Mouse (Mus musculus) neural tube, embryonic 14.5 days (tissue): Measurements from ENCODE around the gene Fbxo33. TPM values are rescaled to one million over a fixed set of nuclear protein-coding genes. Genes with fewer than 3 reads are reported as not detected.
A peak's percentile ranks its signal among the peaks of the same experiment; 100 is the strongest.

Experiments used
- ATAC-seq: fragments of 200-750 bp; cut with Nextera tagmentation; 2 replicates; pipeline ENCODE4 v1.8.0; 2017; ENCODE audit warnings: low read depth, mild to moderate bottlenecking, moderate TSS enrichment, moderate library complexity
- H3K27ac ChIP-seq: fragments of 300-500 bp; sonication (generic); 2 replicates; pipeline ENCODE4 v1.5.1; 2014; ENCODE audit warnings: low read depth, mild to moderate bottlenecking, control low read depth, low read length, moderate library complexity, mixed read lengths
- H3K27me3 ChIP-seq: fragments of 300-500 bp; sonication (generic); 2 replicates; pipeline ENCODE4 v1.6.1; 2014; ENCODE audit warnings: low read length; ENCODE audit not compliant: control insufficient read depth, insufficient read depth
- H3K36me3 ChIP-seq: fragments of 300-500 bp; sonication (generic); 2 replicates; pipeline ENCODE4 v1.6.1; 2014; ENCODE audit warnings: low read length, mixed read lengths; ENCODE audit not compliant: control insufficient read depth, insufficient read depth
- H3K4me1 ChIP-seq: fragments of 300-500 bp; sonication (generic); 2 replicates; pipeline ENCODE4 v1.6.1; 2014; ENCODE audit warnings: low read length; ENCODE audit not compliant: control insufficient read depth, insufficient read depth
- H3K4me2 ChIP-seq: fragments of 300-500 bp; sonication (generic); 2 replicates; pipeline ENCODE4 v1.6.1; 2014; ENCODE audit warnings: mild to moderate bottlenecking, low read depth, low read length, control low read depth
- H3K4me3 ChIP-seq: fragments of 300-500 bp; sonication (generic); 2 replicates; pipeline ENCODE4 v1.5.1; 2014; ENCODE audit warnings: low read depth, low read length, control low read depth, mixed read lengths
- H3K9ac ChIP-seq: fragments of 300-500 bp; sonication (generic); replicated peaks from 2 replicates; pipeline ENCODE4 v1.6.1; 2014; ENCODE audit warnings: low read depth, mild to moderate bottlenecking, control low read depth, low read length, mixed read lengths
- H3K9me3 ChIP-seq: fragments of 300-500 bp; sonication (generic); 2 replicates; pipeline ENCODE4 v1.6.1; 2016; ENCODE audit warnings: low read length; ENCODE audit not compliant: control insufficient read depth
- WGBS: fragments of 180-500 bp; shearing (Covaris S2); extraction: QIAGEN DNeasy Blood & Tissue Kit; methylation state at CpG from one replicate; pipeline ENCODE4 v1.1.7; 2014; 5-methylcytosine and 5-hydroxymethylcytosine counted together
- microRNA-seq: library from miRNA; unstranded; fragments of <30 nt; microRNA quantifications from one replicate; pipeline ENCODE4, GENCODE M21; 2016
- polyA plus RNA-seq: library from polyadenylated mRNA; unstranded; fragments of >200 nt; fragmentation: Nextera tagmentation; extraction: Ambion mirVana; gene quantifications from 2 replicates; pipeline ENCODE4 v1.2.1, GENCODE M21; 2014

Gene Fbxo33
- polyA plus RNA-seq, 1 experiment from 2014 or later: 11.1 TPM

GRCm38 (mm10) chr12:59188086-59188682 lies 31.3 kb downstream of the Fbxo33 start:
- Histone ChIP-seq H3K4me1 (no peaks in the 10 kb centered on the region), H3K36me3 (peaks cover 24% of the 10 kb centered on the region), H3K27ac (no peak overlapping the region), H3K9me3 (no peaks in the 10 kb centered on the region), H3K4me2 (no peak overlapping the region), H3K9ac (no peak overlapping the region), H3K27me3 (no peaks in the 10 kb centered on the region), H3K4me3 (no peak overlapping the region)
- ATAC-seq: no peak
- WGBS: 86% methylated on average over 12 of the region's 12 CpGs

- Histone ChIP-seq H3K9me3 (no peaks in the 10 kb centered on the region), H3K4me3 (no peak overlapping the region), H3K4me1 (no peaks in the 10 kb centered on the region), H3K4me2 (no peak overlapping the region), H3K27me3 (no peaks in the 10 kb centered on the region), H3K36me3 (peaks cover 13% of the 10 kb centered on the region), H3K9ac (no peak overlapping the region), H3K27ac (no peak overlapping the region)
- WGBS: 80% methylated on average over 3 of the region's 3 CpGs
- peak; percentile 56; the same call in 1 of the 2 replicates for ATAC-seq
These were observed 41.7 kb downstream of the Fbxo33 start for GRCm38 (mm10) chr12:59177814-59178213.

- 87% methylated on average over 4 of the region's 4 CpGs for WGBS
- Histone ChIP-seq H3K27me3 (no peaks in the 10 kb centered on the region), H3K4me1 (no peaks in the 10 kb centered on the region), H3K9me3 (no peaks in the 10 kb centered on the region), H3K4me3 (no peak overlapping the region), H3K36me3 (peaks cover 11% of the 10 kb centered on the region; the same call in 1 of the 2 replicates), H3K9ac (no peak overlapping the region), H3K4me2 (no peak overlapping the region), H3K27ac (no peak overlapping the region)
- no peak for ATAC-seq
These were observed 49.6 kb downstream of the Fbxo33 start for GRCm38 (mm10) chr12:59169935-59170334.

GRCm38 (mm10) chr12:59166557-59166956 lies 53.0 kb downstream of the Fbxo33 start:
- H3K4me2 ChIP-seq: no peak overlapping the region
- H3K9me3 ChIP-seq: no peaks in the 10 kb centered on the region
- no peak overlapping the region for H3K9ac ChIP-seq
- WGBS: 89% methylated on average over 4 of the region's 4 CpGs
- H3K27ac ChIP-seq: no peak overlapping the region
- ATAC-seq: peak; percentile 21; the same call in 1 of the 2 replicates
- H3K36me3 ChIP-seq: peaks cover 11% of the 10 kb centered on the region; the same call in 1 of the 2 replicates
- no peaks in the 10 kb centered on the region for H3K4me1 ChIP-seq
- H3K27me3 ChIP-seq: no peaks in the 10 kb centered on the region
- H3K4me3 ChIP-seq: no peak overlapping the region

- WGBS: 97% methylated on average over 6 of the region's 6 CpGs
- no peak for ATAC-seq
- Histone ChIP-seq H3K27ac (no peak overlapping the region), H3K4me1 (no peaks in the 10 kb centered on the region), H3K9ac (no peak overlapping the region), H3K27me3 (no peaks in the 10 kb centered on the region), H3K4me2 (no peak overlapping the region), H3K4me3 (no peak overlapping the region), H3K9me3 (no peaks in the 10 kb centered on the region), H3K36me3 (peaks cover 15% of the 10 kb centered on the region)
These were observed 55.0 kb downstream of the Fbxo33 start for GRCm38 (mm10) chr12:59164522-59164921.

- H3K27ac ChIP-seq: no peak overlapping the region
- no peak overlapping the region for H3K9ac ChIP-seq
- H3K36me3 ChIP-seq: peaks cover 26% of the 10 kb centered on the region
- H3K4me3 ChIP-seq: no peak overlapping the region
- ATAC-seq: no peak
- H3K4me2 ChIP-seq: no peak overlapping the region
- H3K27me3 ChIP-seq: no peaks in the 10 kb centered on the region
- H3K9me3 ChIP-seq: no peaks in the 10 kb centered on the region
- WGBS: 85% methylated on average over 2 of the region's 2 CpGs
- no peaks in the 10 kb centered on the region for H3K4me1 ChIP-seq
These were observed 56.7 kb downstream of the Fbxo33 start for GRCm38 (mm10) chr12:59162797-59163196.

GRCm38 (mm10) chr12:59161091-59161490 lies 58.4 kb downstream of the Fbxo33 start:
- no peaks in the 10 kb centered on the region for H3K9me3 ChIP-seq
- H3K36me3 ChIP-seq: peaks cover 30% of the 10 kb centered on the region
- H3K4me2 ChIP-seq: no peak overlapping the region
- H3K27me3 ChIP-seq: no peaks in the 10 kb centered on the region
- no peak overlapping the region for H3K9ac ChIP-seq
- no peak overlapping the region for H3K27ac ChIP-seq
- H3K4me3 ChIP-seq: no peak overlapping the region
- no peaks in the 10 kb centered on the region for H3K4me1 ChIP-seq
- 62% methylated on average over 2 of the region's 2 CpGs for WGBS
- ATAC-seq: no peak

Small RNA genes within 50 kb of the gene (microRNA-seq; reads per million reads assigned to microRNA genes)
- gene Gm27284: not detected

Other genes with a start within 250 kb of the Fbxo33 start
- 127 and 139 TPM in 2 replicates for gene Sec23a, start 207.7 kb downstream of the Fbxo33 start, polyA plus RNA-seq
- 11.9 and 15.2 TPM in 2 replicates for gene Gemin2, start 206.3 kb downstream of the Fbxo33 start, polyA plus RNA-seq
- 123 and 129 TPM in 2 replicates for gene Trappc6b, start 158.3 kb downstream of the Fbxo33 start, polyA plus RNA-seq
- 77.4 and 86.2 TPM in 2 replicates for gene Pnn, start 152.8 kb downstream of the Fbxo33 start, polyA plus RNA-seq
- 38.9 and 41.4 TPM in 2 replicates for gene Mia2, start 123.9 kb downstream of the Fbxo33 start, polyA plus RNA-seq